Mouse (Mus musculus) embryonic facial prominence, embryonic 14.5 days (tissue): ENCODE results near the gene Borcs8. TPM values are rescaled to one million over a fixed set of nuclear protein-coding genes. Genes with fewer than 3 reads are reported as not detected.

Experiments used
- ATAC-seq: fragments of 200-750 bp; cut with Nextera tagmentation; 2 replicates; pipeline ENCODE4 v1.8.0; 2017; ENCODE audit warnings: low read depth, moderate number of reproducible peaks, moderate TSS enrichment
- DNase-seq: peaks from one replicate; pipeline ENCODE4 v3.0.0-alpha.2; 2015; ENCODE audit warnings: low spot score
- H3K27ac ChIP-seq: fragments of 300-500 bp; sonication (generic); replicated peaks from 2 replicates; pipeline ENCODE4 v1.5.1; 2014; ENCODE audit warnings: low read depth, mild to moderate bottlenecking, low read length, moderate library complexity
- H3K27me3 ChIP-seq: fragments of 300-500 bp; sonication (generic); replicated peaks from 2 replicates; pipeline ENCODE4 v1.6.1; 2014; ENCODE audit warnings: low read length; ENCODE audit not compliant: control insufficient read depth, insufficient read depth
- H3K36me3 ChIP-seq: fragments of 300-500 bp; sonication (generic); 2 replicates; pipeline ENCODE4 v1.6.1; 2014; ENCODE audit warnings: low read length, mixed read lengths; ENCODE audit not compliant: control insufficient read depth, insufficient read depth
- H3K4me1 ChIP-seq: fragments of 300-500 bp; sonication (generic); 2 replicates; pipeline ENCODE4 v1.6.1; 2014; ENCODE audit warnings: antibody characterized with exemption, low read length; ENCODE audit not compliant: control insufficient read depth, insufficient read depth
- H3K4me2 ChIP-seq: fragments of 300-500 bp; sonication (generic); 2 replicates; pipeline ENCODE4 v1.6.1; 2014; ENCODE audit warnings: low read depth, mild to moderate bottlenecking, low read length, moderate library complexity, mixed read lengths
- H3K4me3 ChIP-seq: fragments of 300-500 bp; sonication (generic); 2 replicates; pipeline ENCODE4 v1.5.1; 2014; ENCODE audit warnings: low read depth, mild to moderate bottlenecking, low read length
- H3K9ac ChIP-seq: fragments of 300-500 bp; sonication (generic); 2 replicates; pipeline ENCODE4 v1.6.1; 2014; ENCODE audit warnings: low read depth, mild to moderate bottlenecking, low read length, moderate library complexity, mixed read lengths
- H3K9me3 ChIP-seq: fragments of 300-500 bp; sonication (generic); 2 replicates; pipeline ENCODE4 v1.6.1; 2016; ENCODE audit warnings: low read length; ENCODE audit not compliant: control insufficient read depth
- WGBS: fragments of 180-500 bp; shearing (Covaris S2); extraction: QIAGEN DNeasy Blood & Tissue Kit; methylation state at CpG from one replicate; pipeline ENCODE4 v1.1.7; 2014; 5-methylcytosine and 5-hydroxymethylcytosine counted together
- polyA plus RNA-seq: library from polyadenylated mRNA; unstranded; fragments of >200 nt; fragmentation: Nextera tagmentation; extraction: Ambion mirVana; gene quantifications from 2 replicates; pipeline ENCODE4 v1.2.1, GENCODE M21; 2014

Gene Borcs8
- polyA plus RNA-seq: 45.1 and 54.0 TPM in 2 replicates

- H3K9ac ChIP-seq: peak within 1 kb of the TSS; percentile 72
Observed at GRCm38 (mm10) chr8:70139026-70139857, at the start of gene Borcs8, which contains the start of the genes Rfxank and Mef2b. Borcs8 (plus strand) TSS chr8:70139499. Rfxank (minus strand) TSS chr8:70139154. Mef2b (plus strand) TSS chr8:70139711.

DNA sequence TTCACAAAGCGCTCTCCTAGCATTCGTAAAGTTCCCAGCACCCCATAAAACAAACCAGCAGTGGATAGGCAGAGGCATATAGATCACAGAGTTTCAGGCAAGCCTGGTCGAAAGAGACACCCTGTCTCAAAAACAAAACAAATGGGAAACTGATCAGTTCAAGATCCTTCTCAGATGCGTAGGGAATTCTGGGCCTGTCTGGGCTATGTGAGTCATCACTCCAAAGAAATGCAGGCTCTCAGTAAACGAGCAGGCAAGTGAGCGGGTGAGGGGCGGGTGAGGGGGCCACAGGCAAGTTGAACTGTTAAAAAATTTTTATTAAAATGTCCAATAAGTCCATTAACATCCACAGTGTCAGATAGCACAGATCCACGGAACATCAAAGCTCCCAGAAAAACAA lies 46.5 kb upstream of the Borcs8 start:
- H3K27me3 ChIP-seq: peaks cover 42% of the 10 kb centered on the region
- no peak overlapping the region for H3K4me2 ChIP-seq
- no peak for ATAC-seq

More at GRCm38 (mm10) chr8:70139026-70139857, at the start of gene Borcs8, which contains the start of the genes Rfxank and Mef2b:
- Histone ChIP-seq H3K4me2 (peak within 1 kb of the TSS; percentile 62), H3K27me3 (no peaks in the 10 kb centered on the region), H3K4me1 (peaks cover 12% of the 10 kb centered on the region), H3K27ac (peak within 1 kb of the TSS; percentile 72), H3K36me3 (peaks cover 43% of the 10 kb centered on the region), H3K4me3 (peak within 1 kb of the TSS; percentile 56), H3K9me3 (no peaks in the 10 kb centered on the region)
- DNase-seq (peak; percentile 100), ATAC-seq (peak; percentile 98)
- WGBS: under 1% methylated on average over 46 of the region's 46 CpGs

DNA sequence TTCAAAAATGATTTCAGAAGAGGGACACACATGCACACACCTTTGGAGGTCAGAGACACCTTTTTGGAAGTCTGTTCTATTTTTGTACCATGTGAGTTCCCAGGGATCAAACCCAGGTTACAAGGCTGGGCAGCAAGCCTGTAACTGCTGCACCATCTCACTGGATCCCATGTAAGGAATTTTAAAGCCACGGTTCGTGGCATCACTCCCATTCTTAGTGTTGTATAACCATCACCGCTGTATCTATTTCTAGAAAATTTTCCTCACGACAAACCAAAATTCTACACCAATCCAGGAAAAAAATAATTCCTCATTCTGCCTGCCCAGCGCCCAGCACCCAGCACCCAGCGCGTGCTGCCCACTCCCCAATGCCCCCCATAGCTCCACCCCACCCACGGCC lies 40.0 kb upstream of the Borcs8 start:
- Histone ChIP-seq H3K4me2 (no peak overlapping the region), H3K36me3 (no peaks in the 10 kb centered on the region), H3K27ac (no peak overlapping the region), H3K4me1 (no peaks in the 10 kb centered on the region), H3K9me3 (no peaks in the 10 kb centered on the region), H3K9ac (no peak overlapping the region), H3K4me3 (no peak overlapping the region), H3K27me3 (0 out of 2 replicates have a peak, but pooled peaks cover 2% of the 10 kb centered on the region)
- ATAC-seq (no peak), DNase-seq (no peak)
- WGBS: 70% methylated on average over 8 of the region's 8 CpGs

More for the DNA sequence above, 46.5 kb upstream of the Borcs8 start:
- no peak for DNase-seq
- Histone ChIP-seq H3K36me3 (no peaks in the 10 kb centered on the region), H3K4me1 (no peaks in the 10 kb centered on the region), H3K4me3 (no peak overlapping the region), H3K27ac (no peak overlapping the region), H3K9me3 (no peaks in the 10 kb centered on the region), H3K9ac (no peak overlapping the region)
- WGBS: 50% methylated on average over 8 of the region's 8 CpGs

DNA sequence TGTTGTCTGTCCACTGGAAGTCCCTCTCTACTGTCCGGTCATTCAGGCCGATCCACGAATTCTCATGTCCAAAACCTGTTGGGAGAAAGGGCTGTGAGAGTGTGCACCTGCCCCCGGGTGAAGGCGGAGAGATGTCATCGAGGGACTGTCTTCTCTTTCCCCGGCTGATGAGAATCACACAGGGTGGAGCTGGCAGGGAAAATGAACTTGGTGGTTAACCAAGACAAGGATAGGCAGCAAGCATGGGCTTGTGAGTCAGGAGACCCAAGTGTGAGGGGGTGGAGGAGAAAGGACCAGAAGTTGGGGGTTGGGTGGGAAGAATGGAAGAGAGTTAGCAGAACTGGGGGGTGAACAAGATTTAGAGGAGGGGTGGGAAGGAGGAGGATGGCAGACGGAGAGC lies 39.1 kb upstream of the Borcs8 start:
- H3K36me3 ChIP-seq: no peaks in the 10 kb centered on the region
- H3K9ac ChIP-seq: no peak overlapping the region
- DNase-seq (no peak), ATAC-seq (no peak)
- 79% methylated on average over 8 of the region's 8 CpGs for WGBS
- H3K4me1 ChIP-seq: no peaks in the 10 kb centered on the region
- no peak overlapping the region for H3K4me2 ChIP-seq
- H3K27ac ChIP-seq: no peak overlapping the region
- H3K9me3 ChIP-seq: no peaks in the 10 kb centered on the region
- no peaks in the 10 kb centered on the region for H3K27me3 ChIP-seq
- H3K4me3 ChIP-seq: no peak overlapping the region

- Histone ChIP-seq H3K9ac (no peak overlapping the region), H3K36me3 (no peaks in the 10 kb centered on the region), H3K27me3 (no peaks in the 10 kb centered on the region), H3K4me3 (no peak overlapping the region), H3K27ac (no peak overlapping the region), H3K9me3 (no peaks in the 10 kb centered on the region), H3K4me1 (no peaks in the 10 kb centered on the region), H3K4me2 (no peak overlapping the region)
- peak; percentile 36 for DNase-seq
- 16% methylated on average over 6 of the region's 6 CpGs for WGBS
- ATAC-seq: peak; percentile 45; the same call in 1 of the 2 replicates
Observed at GRCm38 (mm10) chr8:70104506-70104905, 34.8 kb upstream of the Borcs8 start.

GRCm38 (mm10) chr8:70104922-70105321 lies 34.4 kb upstream of the Borcs8 start:
- ATAC-seq: no peak
- WGBS: 77% methylated on average over 7 of the region's 7 CpGs
- peaks cover 2% of the 10 kb centered on the region; the same call in 1 of the 2 replicates for H3K27me3 ChIP-seq
- no peaks in the 10 kb centered on the region for H3K9me3 ChIP-seq
- H3K36me3 ChIP-seq: no peaks in the 10 kb centered on the region
- DNase-seq: no peak
- no peak overlapping the region for H3K9ac ChIP-seq
- no peaks in the 10 kb centered on the region for H3K4me1 ChIP-seq
- no peak overlapping the region for H3K4me2 ChIP-seq
- H3K4me3 ChIP-seq: no peak overlapping the region
- H3K27ac ChIP-seq: no peak overlapping the region

DNA sequence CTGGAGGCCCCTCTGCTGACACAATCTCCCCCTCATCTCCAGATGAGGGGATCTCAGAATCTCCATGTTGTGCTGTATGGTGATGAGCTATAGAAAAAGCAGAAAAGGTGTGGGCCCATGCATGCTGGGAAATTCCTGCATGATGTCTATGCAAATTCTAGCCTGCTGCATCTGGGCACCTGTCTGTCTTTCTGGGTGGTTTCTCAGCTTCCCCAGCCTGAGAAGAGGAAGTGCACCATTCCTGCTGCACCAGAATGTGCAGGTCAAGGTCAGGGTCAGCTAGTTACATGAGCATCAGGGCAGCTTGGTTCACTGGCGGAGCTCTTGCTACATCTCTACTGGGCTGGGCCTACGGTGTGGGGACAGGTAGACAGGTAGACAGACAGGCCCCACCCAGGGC lies 28.8 kb upstream of the Borcs8 start:
- ATAC-seq (no peak), DNase-seq (no peak)
- no peaks in the 10 kb centered on the region for H3K9me3 ChIP-seq
- no peak overlapping the region for H3K4me3 ChIP-seq
- 74% methylated on average over 2 of the region's 2 CpGs for WGBS
- H3K4me2 ChIP-seq: no peak overlapping the region
- H3K4me1 ChIP-seq: 0 out of 2 replicates have a peak, but pooled peaks cover 4% of the 10 kb centered on the region
- H3K36me3 ChIP-seq: no peaks in the 10 kb centered on the region
- peaks cover 57% of the 10 kb centered on the region for H3K27me3 ChIP-seq
- no peak overlapping the region for H3K9ac ChIP-seq
- H3K27ac ChIP-seq: no peak overlapping the region

- H3K4me3 ChIP-seq: no peak overlapping the region
- WGBS: 43% methylated on average over 23 of the region's 23 CpGs
- H3K4me2 ChIP-seq: no peak overlapping the region
Observed at GRCm38 (mm10) chr8:70111192-70111795, 28.0 kb upstream of the Borcs8 start.

More at GRCm38 (mm10) chr8:70111192-70111795, 28.0 kb upstream of the Borcs8 start:
- ATAC-seq (no peak), DNase-seq (no peak)
- Histone ChIP-seq H3K9ac (no peak overlapping the region), H3K4me1 (0 out of 2 replicates have a peak, but pooled peaks cover 4% of the 10 kb centered on the region), H3K36me3 (no peaks in the 10 kb centered on the region), H3K27me3 (peaks cover 64% of the 10 kb centered on the region), H3K27ac (no peak overlapping the region), H3K9me3 (no peaks in the 10 kb centered on the region)
